Comparison of ENCODE assay signal across 33 mouse cellular contexts in genomic region chr5:139427001-139427400, GRCm38 (mm10). TPM values are rescaled to one million over a fixed set of nuclear protein-coding genes. Genes with fewer than 3 reads are reported as not detected.
"Had no signal": no experiment of that assay in that cellular context is flagged by ENCODE, and none has a peak within 500 bp of the region (broad histone marks: within the 10 kb centered on the region; RNA-seq: fewer than 3 reads in every experiment).

No protein-coding gene starts in this region.

- H3K4me2 ChIP-seq: limb, embryonic 12.5 days; limb, embryonic 13.5 days; limb, embryonic 15.5 days; liver, embryonic 11.5 days; liver, embryonic 13.5 days; liver, embryonic 15.5 days; lung, embryonic 14.5 days; lung, embryonic 15.5 days; midbrain, embryonic 11.5 days; midbrain, embryonic 12.5 days; midbrain, embryonic 13.5 days; midbrain, embryonic 15.5 days; neural tube, embryonic 12.5 days had no signal

- H3K36me3 ChIP-seq: liver, embryonic 13.5 days; liver, embryonic 15.5 days; lung, embryonic 15.5 days; midbrain, embryonic 12.5 days; midbrain, embryonic 15.5 days had no signal

- H3K9ac ChIP-seq: limb, embryonic 12.5 days; limb, embryonic 13.5 days; limb, embryonic 15.5 days; liver, embryonic 13.5 days; liver, embryonic 14.5 days; liver, embryonic 15.5 days; liver, postnatal 0 days; lung, embryonic 14.5 days; lung, embryonic 15.5 days; midbrain, embryonic 12.5 days; midbrain, embryonic 13.5 days; midbrain, embryonic 15.5 days; neural tube, embryonic 12.5 days had no signal

- DNase-seq: left cerebral cortex, postnatal 4 days; liver; liver, embryonic 13.5 days; liver, postnatal 0 days; lung, adult 18-20 months; lung, adult 2 months; lung, embryonic 14.5 days; lung, postnatal 10 days; lung, postnatal 14 days; lung, postnatal 36 days; lung, postnatal 4 days; midbrain, embryonic 14.5 days had no signal

- ATAC-seq: liver, postnatal 0 days; midbrain, embryonic 13.5 days; midbrain, embryonic 15.5 days; midbrain, embryonic 16.5 days had no signal

- H3K4me1 ChIP-seq: liver, embryonic 15.5 days had no signal

- H3K9me3 ChIP-seq: limb, embryonic 10.5 days; limb, embryonic 12.5 days; limb, embryonic 13.5 days; limb, embryonic 15.5 days; liver, embryonic 13.5 days; liver, embryonic 15.5 days; lung, embryonic 15.5 days; megakaryocyte, embryonic 14.5 days; midbrain, embryonic 10.5 days; midbrain, embryonic 12.5 days; midbrain, embryonic 13.5 days; midbrain, embryonic 15.5 days; neural tube, embryonic 12.5 days had no signal

- H3K4me3 ChIP-seq: limb, embryonic 10.5 days; limb, embryonic 12.5 days; limb, embryonic 13.5 days; limb, embryonic 15.5 days; liver, embryonic 13.5 days; liver, embryonic 15.5 days; lung, embryonic 15.5 days; midbrain, embryonic 10.5 days; midbrain, embryonic 12.5 days; midbrain, embryonic 13.5 days; midbrain, embryonic 15.5 days; myocyte; neural tube, embryonic 12.5 days had no signal

- H3K27ac ChIP-seq: limb, embryonic 10.5 days; limb, embryonic 12.5 days; limb, embryonic 13.5 days; limb, embryonic 15.5 days; liver, embryonic 13.5 days; liver, embryonic 14.5 days; liver, embryonic 15.5 days; lung, embryonic 15.5 days; macrophage; midbrain, embryonic 10.5 days; midbrain, embryonic 12.5 days; midbrain, embryonic 13.5 days; midbrain, embryonic 15.5 days; neural tube, embryonic 12.5 days had no signal

- H3K27me3 ChIP-seq: limb, embryonic 12.5 days; limb, embryonic 13.5 days; limb, embryonic 15.5 days; liver, embryonic 13.5 days; liver, embryonic 15.5 days; lung, embryonic 15.5 days; megakaryocyte, embryonic 14.5 days; midbrain, embryonic 12.5 days; midbrain, embryonic 13.5 days; midbrain, embryonic 15.5 days; neural tube, embryonic 12.5 days had no signal

RNA-seq across cellular contexts. Expression of gene Gper1, which starts 4.0 kb away (rescaled TPM):
- total RNA-seq: megakaryocyte progenitor cell, adult 5-6 weeks; megakaryocyte-erythroid progenitor cell, adult 5-6 weeks had no signal
- polyA plus RNA-seq: macrophage had no signal

RNA-seq across cellular contexts. Expression of gene C130050O18Rik, which starts 21.9 kb away (rescaled TPM):
- total RNA-seq: left cerebral cortex, postnatal 4 days; megakaryocyte-erythroid progenitor cell, adult 5-6 weeks; midbrain, postnatal 0 days had no signal
- polyA plus RNA-seq: midbrain, postnatal 0 days had no signal
